Mouse (Mus musculus): ENCODE results near the gene BC034090.

GRCm38 (mm10) chr1:155167453-155167852 lies 76.8 kb downstream of the BC034090 start:
- TF ChIP-seq POLR2A (IDR thresholded peaks at IDR 0.05; ENCODE audit: borderline replicate concordance, low read depth, low read length) = no peak
- no peak for TF ChIP-seq CTCF (IDR thresholded peaks at IDR 0.05; ENCODE audit: low read depth, low read length)

Measured in bone marrow macrophage, adult 2 months (primary cell).